Mouse (Mus musculus): ENCODE data around the gene Spint1. TPM values are rescaled to one million over a fixed set of nuclear protein-coding genes. Genes with fewer than 3 reads are reported as not detected.

Spint1 gene
- total and polyA plus RNA-seq, 3 experiments: not detected

DNA sequence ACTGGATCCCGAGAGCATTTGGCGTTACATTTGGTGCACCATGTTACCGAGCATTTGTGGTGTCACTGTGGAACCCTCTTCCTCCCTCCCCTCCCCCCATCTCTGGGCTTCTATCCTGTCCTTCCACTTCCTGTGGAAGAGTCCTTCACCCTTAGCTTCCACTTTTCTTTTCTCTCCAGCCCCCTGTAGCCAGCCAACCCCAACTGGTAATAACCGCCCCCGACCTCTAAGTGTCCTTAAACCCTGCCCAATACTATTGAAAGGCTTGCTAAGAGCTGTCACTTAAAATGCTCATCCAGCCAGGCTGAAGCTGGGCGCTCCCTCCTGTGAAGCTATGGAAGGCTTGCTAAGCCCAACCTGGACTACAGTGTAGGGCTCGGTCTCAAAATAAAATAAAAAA, 39.8 kb downstream of the Spint1 start:
- in situ Hi-C loops (cut with MboI; ENCODE audit: low pct_ligation_motif_present, low pct_unique_long_range_greater_than_20kb, low sequenced_read_pairs) (no loop called here), dilution Hi-C loops (cut with MboI; ENCODE audit: extremely low pct_ligation_motif_present, extremely low pct_unique_long_range_greater_than_20kb, low sequenced_read_pairs) (no loop called here)
- Histone ChIP-seq H3K4me3 (replicated peaks in 1 of 3; ENCODE audit: low read depth in 2 of 3, low read length in 2 of 3, poor library complexity in 1 of 3) (no peak overlapping the region), H3K36me3 (replicated peaks in 1 of 2; ENCODE audit: control insufficient read depth in 1 of 2, insufficient read depth in 1 of 2, low read length in 1 of 2) (no peaks in the 10 kb centered on the region), H3K79me2 (replicated peaks; ENCODE audit: control insufficient read depth, extremely low read depth, insufficient read depth, poor library complexity, severe bottlenecking) (no peaks in the 10 kb centered on the region), H3K27ac (ENCODE audit: insufficient read depth, low read depth) (no peak overlapping the region), H3K4me1 (ENCODE audit: control insufficient read depth in 1 of 2, insufficient read depth in 2 of 2) (peaks cover 3 to 7% of the 10 kb centered on the region in 2 experiments), H3K9ac (ENCODE audit: insufficient read depth, low read depth) (no peak overlapping the region), H3K9me3 (replicated peaks; ENCODE audit: low read length) (no peaks in the 10 kb centered on the region), H3K4me2 (ENCODE audit: insufficient read depth, low read depth, poor library complexity, severe bottlenecking) (no peak overlapping the region), H3K27me3 (replicated peaks) (peaks cover 1% of the 10 kb centered on the region)
- TF ChIP-seq MEF2A (IDR thresholded peaks at IDR 0.05; ENCODE audit: borderline replicate concordance, low read depth, low read length) (no peak), NRF1 (IDR thresholded peaks at IDR 0.05; ENCODE audit: low read depth, low read length) (no peak), BHLHE40 (IDR thresholded peaks at IDR 0.05; ENCODE audit: low read depth, low read length) (no peak), MYC (IDR thresholded peaks at IDR 0.05; ENCODE audit: low read depth, low read length) (no peak), POLR2A (IDR thresholded peaks at IDR 0.05; ENCODE audit: low read depth, low read length) (no peak)
- no peak for DNase-seq (ENCODE audit: extremely low read depth)

GRCm38 (mm10) chr2:119277810-119278209, 40.6 kb downstream of the Spint1 start:
- Histone ChIP-seq H3K4me2 (ENCODE audit: insufficient read depth, low read depth, poor library complexity, severe bottlenecking) (no peak overlapping the region), H3K79me2 (replicated peaks; ENCODE audit: control insufficient read depth, extremely low read depth, insufficient read depth, poor library complexity, severe bottlenecking) (no peaks in the 10 kb centered on the region), H3K9me3 (replicated peaks; ENCODE audit: low read length) (no peaks in the 10 kb centered on the region), H3K4me1 (ENCODE audit: control insufficient read depth in 1 of 2, insufficient read depth in 2 of 2) (peaks cover 3 to 7% of the 10 kb centered on the region in 2 experiments), H3K36me3 (replicated peaks in 1 of 2; ENCODE audit: control insufficient read depth in 1 of 2, insufficient read depth in 1 of 2, low read length in 1 of 2) (no peaks in the 10 kb centered on the region), H3K4me3 (replicated peaks in 1 of 3; ENCODE audit: low read depth in 2 of 3, low read length in 2 of 3, poor library complexity in 1 of 3) (no peak overlapping the region), H3K27ac (ENCODE audit: insufficient read depth, low read depth) (no peak overlapping the region), H3K27me3 (replicated peaks) (peaks cover 1% of the 10 kb centered on the region), H3K9ac (ENCODE audit: insufficient read depth, low read depth) (no peak overlapping the region)
- DNase-seq (ENCODE audit: extremely low read depth): no peak
- in situ Hi-C loops (cut with MboI; ENCODE audit: low pct_ligation_motif_present, low pct_unique_long_range_greater_than_20kb, low sequenced_read_pairs) (no loop called here), dilution Hi-C loops (cut with MboI; ENCODE audit: extremely low pct_ligation_motif_present, extremely low pct_unique_long_range_greater_than_20kb, low sequenced_read_pairs) (no loop called here)
- TF ChIP-seq RCOR1 (conservative IDR thresholded peaks at IDR 0.05; ENCODE audit: low read depth, low read length) (no peak), USF2 (conservative IDR thresholded peaks at IDR 0.05; ENCODE audit: low read depth, low read length) (no peak), HCFC1 (IDR thresholded peaks at IDR 0.05; ENCODE audit: low read depth, low read length) (no peak), PAX5 (IDR thresholded peaks at IDR 0.05; ENCODE audit: low read length) (no peak), SMC3 (IDR thresholded peaks at IDR 0.05; ENCODE audit: low read depth, low read length) (no peak), BHLHE40 (IDR thresholded peaks at IDR 0.05; ENCODE audit: low read depth, low read length) (no peak), KAT2A (IDR thresholded peaks at IDR 0.05; ENCODE audit: insufficient replicate concordance, low read length) (no peak), CHD2 (IDR thresholded peaks at IDR 0.05; ENCODE audit: low read length) (no peak), UBTF (IDR thresholded peaks at IDR 0.05; ENCODE audit: low read depth, low read length) (no peak), JUND (conservative IDR thresholded peaks at IDR 0.05; ENCODE audit: low read depth, low read length) (no peak), USF1 (IDR thresholded peaks at IDR 0.05; ENCODE audit: low read depth, low read length) (no peak), ZNF384 (IDR thresholded peaks at IDR 0.05; ENCODE audit: low read depth, low read length) (no peak), ZKSCAN1 (IDR thresholded peaks at IDR 0.05; ENCODE audit: borderline replicate concordance, low read depth, low read length) (no peak), POLR2A (IDR thresholded peaks at IDR 0.05; ENCODE audit: low read depth, low read length) (no peak), MXI1 (IDR thresholded peaks at IDR 0.05; ENCODE audit: low read depth, low read length) (no peak)

Measured in CH12.LX (cell line).